Mouse (Mus musculus) testis, adult 2 months (tissue): Measurements from ENCODE around the gene Mat2a.

ENCODE experiments used
- CTCF ChIP-seq: fragments of 200-500 bp; IDR thresholded peaks from 2 replicates; pipeline ENCODE4 v1.5.1; 2012; ENCODE audit warnings: low read depth, mild to moderate bottlenecking, inconsistent platforms, low read length, moderate library complexity; ENCODE audit not compliant: control insufficient read depth, insufficient read depth, insufficient replicate concordance
- POLR2A ChIP-seq: fragments of 200-500 bp; IDR thresholded peaks from 2 replicates; pipeline ENCODE4 v1.6.1; 2012; ENCODE audit warnings: low read depth, mild to moderate bottlenecking, inconsistent platforms, low read length, moderate library complexity; ENCODE audit not compliant: control insufficient read depth

GRCm38 (mm10) chr6:72442921-72443604 lies 3.7 kb upstream of the Mat2a start:
- TF ChIP-seq CTCF (no peak), POLR2A (no peak)
